Mouse (Mus musculus) ES-Bruce4 (cell line): ENCODE data around the gene Slc30a2.

Experiments used
- CTCF ChIP-seq: IDR thresholded peaks from one replicate; pipeline ENCODE4 v1.8.1; 2011; ENCODE audit warnings: low read depth, low read length
- EP300 ChIP-seq: IDR thresholded peaks from 2 replicates; pipeline ENCODE4 v1.6.1; 2011; ENCODE audit warnings: low read depth, low read length; ENCODE audit not compliant: insufficient read depth
- POLR2A ChIP-seq: IDR thresholded peaks from one replicate; pipeline ENCODE4 v1.8.1; 2011; ENCODE audit warnings: low read length; ENCODE audit not compliant: insufficient read depth

GRCm38 (mm10) chr4:134362124-134362523, 19.1 kb downstream of the Slc30a2 start:
- TF ChIP-seq POLR2A: no peak
- TF ChIP-seq EP300: no peak
- TF ChIP-seq CTCF: no peak
